Mouse (Mus musculus) adrenal gland, adult 2 months (tissue): ENCODE measurements around the gene Olfr403. TPM values are rescaled to one million over a fixed set of nuclear protein-coding genes. Genes with fewer than 3 reads are reported as not detected.
A peak's percentile ranks its signal among the peaks of the same experiment; 100 is the strongest.
"Not testable (repeated sequence)": the region's sequence is repeated elsewhere in the genome, so short reads cannot be mapped to it uniquely, and the experiment has no call there.

Experiments used
- DNase-seq: peaks from one replicate; pipeline ENCODE4 v3.0.0; 2021
- long read RNA-seq: library from polyadenylated mRNA; stranded (forward); transcript quantifications from one replicate; pipeline ENCODE4 v2.0.0, GENCODE M21; 2021
- polyA plus RNA-seq: library from polyadenylated mRNA; depleted of rRNA; stranded (reverse); fragments of >200 nt; gene quantifications from 2 replicates; pipeline ENCODE4 v1.2.3, GENCODE M21; 2012; rRNA removed
- total RNA-seq, 2 experiments: library from RNA; stranded (reverse); gene quantifications; 2 replicates each; pipeline ENCODE4 v1.2.3; 2021

Gene Olfr403
- total RNA-seq (not detected), polyA plus RNA-seq (not detected in 2 replicates)
- long read RNA-seq: 0 reads

- no peak for DNase-seq
Measured at GRCm38 (mm10) chr11:74185949-74186348, at the start of gene Olfr403. Gene Olfr403 (plus strand): TSS chr11:74186249.

- DNase-seq: not testable (repeated sequence)
Measured at GRCm38 (mm10) chr11:74140001-74140400, 46.0 kb upstream of the Olfr403 start.

GRCm38 (mm10) chr11:74145866-74146265 lies 40.2 kb upstream of the Olfr403 start:
- no peak for DNase-seq

- no peak for DNase-seq
Measured at GRCm38 (mm10) chr11:74153229-74153628, 32.8 kb upstream of the Olfr403 start, which contains the start of gene Olfr402. Gene Olfr402 (plus strand): TSS chr11:74153529.

- no peak for DNase-seq
Measured at GRCm38 (mm10) chr11:74168771-74169170, 17.3 kb upstream of the Olfr403 start.

- no peak for DNase-seq
Measured at GRCm38 (mm10) chr11:74183168-74183567, 2.9 kb upstream of the Olfr403 start.

GRCm38 (mm10) chr11:74183745-74184144 lies 2.3 kb upstream of the Olfr403 start:
- DNase-seq: no peak

- no peak for DNase-seq
Measured at GRCm38 (mm10) chr11:74211279-74211678, 25.2 kb downstream of the Olfr403 start, which contains the start of gene Olfr43. Gene Olfr43 (minus strand): TSS chr11:74211379.

GRCm38 (mm10) chr11:74241201-74241600 lies 55.2 kb downstream of the Olfr403 start:
- peak; percentile 54 for DNase-seq

Other genes starting within 250 kb of the Olfr403 start
- not detected for gene Olfr23, start 249.6 kb upstream of the Olfr403 start, total RNA-seq
- not detected in 2 replicates for gene Olfr23, start 249.6 kb upstream of the Olfr403 start, polyA plus RNA-seq
- not detected for gene Olfr397, start 225.4 kb upstream of the Olfr403 start, total RNA-seq
- gene Olfr397, start 225.4 kb upstream of the Olfr403 start, polyA plus RNA-seq: not detected in 2 replicates
- not detected for gene Olfr398, start 195.8 kb upstream of the Olfr403 start, total RNA-seq
- gene Olfr398, start 195.8 kb upstream of the Olfr403 start, polyA plus RNA-seq: not detected in 2 replicates
- not detected for gene Olfr139, start 129.7 kb upstream of the Olfr403 start, total RNA-seq
- not detected in 2 replicates for gene Olfr139, start 129.7 kb upstream of the Olfr403 start, polyA plus RNA-seq
- gene Olfr399, start 129.6 kb upstream of the Olfr403 start, total RNA-seq: not detected
- not detected in 2 replicates for gene Olfr399, start 129.6 kb upstream of the Olfr403 start, polyA plus RNA-seq
- gene Zfp616, start 116.3 kb upstream of the Olfr403 start, total RNA-seq: not detected
- gene Zfp616, start 116.3 kb upstream of the Olfr403 start, polyA plus RNA-seq: not detected in 2 replicates
- not detected for gene Olfr401, start 72.5 kb upstream of the Olfr403 start, total RNA-seq
- not detected in 2 replicates for gene Olfr401, start 72.5 kb upstream of the Olfr403 start, polyA plus RNA-seq
- gene Olfr402, start 32.7 kb upstream of the Olfr403 start, total RNA-seq: not detected
- not detected in 2 replicates for gene Olfr402, start 32.7 kb upstream of the Olfr403 start, polyA plus RNA-seq
- not detected for gene Olfr43, start 25.1 kb downstream of the Olfr403 start, total RNA-seq
- gene Olfr43, start 25.1 kb downstream of the Olfr403 start, polyA plus RNA-seq: not detected in 2 replicates
- not detected for gene Olfr406, start 73.6 kb downstream of the Olfr403 start, total RNA-seq
- not detected in 2 replicates for gene Olfr406, start 73.6 kb downstream of the Olfr403 start, polyA plus RNA-seq
- gene Olfr59, start 97.5 kb downstream of the Olfr403 start, total RNA-seq: not detected
- not detected in 2 replicates for gene Olfr59, start 97.5 kb downstream of the Olfr403 start, polyA plus RNA-seq
- gene Olfr410, start 151.8 kb downstream of the Olfr403 start, total RNA-seq: not detected
- gene Olfr410, start 151.8 kb downstream of the Olfr403 start, polyA plus RNA-seq: not detected in 2 replicates
- not detected for gene Olfr411, start 166.4 kb downstream of the Olfr403 start, total RNA-seq
- not detected in 2 replicates for gene Olfr411, start 166.4 kb downstream of the Olfr403 start, polyA plus RNA-seq
- gene Olfr412, start 175.8 kb downstream of the Olfr403 start, total RNA-seq: not detected
- not detected in 2 replicates for gene Olfr412, start 175.8 kb downstream of the Olfr403 start, polyA plus RNA-seq